12 mouse cellular contexts compared by ENCODE assay signal in genomic region chr7:29416906-29417305, GRCm38 (mm10).
DNase-seq lines count a peak whose midpoint lies in the region; ATAC-seq and TF ChIP-seq lines count a peak whose summit lies in the region.
"Had no signal": no experiment of that assay in that cellular context is flagged by ENCODE, and none has a peak within 500 bp of the region (broad histone marks: within the 10 kb centered on the region; RNA-seq: fewer than 3 reads in every experiment).

No protein-coding gene starts in this region.

- H3K4me2 ChIP-seq in intestine, embryonic 15.5 days (replicated peaks) = no peak overlapping the region
- H3K4me2 ChIP-seq in intestine, postnatal 0 days (replicated peaks; ENCODE audit: low read depth) = no peak overlapping the region
- H3K4me2 ChIP-seq: stomach, embryonic 15.5 days had no signal

- peak; percentile 31 for DNase-seq in ES-E14 (ENCODE audit: low read depth, low spot score)
- no peak for DNase-seq in limb, embryonic 10.5 days (ENCODE audit: low spot score)
- DNase-seq in right cerebral cortex, adult 2 months (ENCODE audit: low spot score in 2 of 2) = no peak
- DNase-seq in natural killer cell, adult 2 months (ENCODE audit: low spot score in 2 of 2) = no peak
- DNase-seq: adrenal gland, adult 2 months; cerebellum, adult 11 months; heart, postnatal 36 days; kidney, postnatal 14 days had no signal

- WGBS in intestine, embryonic 15.5 days = 49% methylated on average over 2 of the region's 2 CpGs
- WGBS in intestine, postnatal 0 days = 29% methylated on average over 2 of the region's 2 CpGs
- WGBS in limb, embryonic 10.5 days = 68% methylated on average over 2 of the region's 2 CpGs

- in situ Hi-C loops in ES-E14 (cut with MboI; ENCODE audit: low sequenced_read_pairs in 2 of 2, unreplicated experiment in 2 of 2) = no loop called here

- no peak overlapping the region for H3K9ac ChIP-seq in intestine, embryonic 15.5 days
- H3K9ac ChIP-seq in intestine, postnatal 0 days (ENCODE audit: low read depth, low read length) = no peak overlapping the region
- no peak overlapping the region for H3K9ac ChIP-seq in ES-E14 (ENCODE audit: insufficient read depth, low read depth, low read length, poor library complexity, severe bottlenecking)
- H3K9ac ChIP-seq: stomach, embryonic 15.5 days had no signal

- peaks cover 32% of the 10 kb centered on the region for H3K4me1 ChIP-seq in intestine, embryonic 15.5 days (replicated peaks)
- no peaks in the 10 kb centered on the region for H3K4me1 ChIP-seq in intestine, postnatal 0 days (replicated peaks; ENCODE audit: control insufficient read depth, insufficient read depth, low read length)
- peaks cover 19 to 44% of the 10 kb centered on the region in 2 experiments; a peak in 3 of 4 replicates for H3K4me1 ChIP-seq in ES-E14 (ENCODE audit: control insufficient read depth in 2 of 2, insufficient read depth in 2 of 2, low read length in 2 of 2, poor library complexity in 1 of 2)
- H3K4me1 ChIP-seq in limb, embryonic 10.5 days = peaks cover 61% of the 10 kb centered on the region

- no peaks in the 10 kb centered on the region for H3K27me3 ChIP-seq in intestine, embryonic 15.5 days (replicated peaks)
- H3K27me3 ChIP-seq in intestine, postnatal 0 days (replicated peaks; ENCODE audit: control insufficient read depth, insufficient read depth, low read length) = no peaks in the 10 kb centered on the region
- no peaks in the 10 kb centered on the region for H3K27me3 ChIP-seq in limb, embryonic 10.5 days (ENCODE audit: low read depth, poor library complexity, severe bottlenecking)
- H3K27me3 ChIP-seq: stomach, embryonic 15.5 days had no signal

- no peaks in the 10 kb centered on the region for H3K36me3 ChIP-seq in intestine, embryonic 15.5 days
- H3K36me3 ChIP-seq in intestine, postnatal 0 days (ENCODE audit: control insufficient read depth, insufficient read depth) = peaks cover 10% of the 10 kb centered on the region; the same call in 1 of the 2 replicates
- peaks cover 4% of the 10 kb centered on the region; the same call in 1 of the 2 replicates for H3K36me3 ChIP-seq in ES-E14 (ENCODE audit: control insufficient read depth, insufficient read depth, low read length, poor library complexity, severe bottlenecking)
- no peaks in the 10 kb centered on the region for H3K36me3 ChIP-seq in limb, embryonic 10.5 days
- H3K36me3 ChIP-seq: stomach, embryonic 15.5 days had no signal

- no peaks in the 10 kb centered on the region for H3K9me3 ChIP-seq in intestine, embryonic 15.5 days
- H3K9me3 ChIP-seq in intestine, postnatal 0 days (ENCODE audit: control insufficient read depth) = no peaks in the 10 kb centered on the region
- H3K9me3 ChIP-seq in ES-E14 (ENCODE audit: control insufficient read depth, insufficient read depth, low read depth, low read length) = no peaks in the 10 kb centered on the region
- no peaks in the 10 kb centered on the region for H3K9me3 ChIP-seq in limb, embryonic 10.5 days (replicated peaks)
- H3K9me3 ChIP-seq: stomach, embryonic 15.5 days had no signal

- no peak for TF ChIP-seq CTCF in intestine, postnatal 0 days (IDR thresholded peaks at IDR 0.05; ENCODE audit: low read depth)

- no peak overlapping the region for H3K4me3 ChIP-seq in intestine, embryonic 15.5 days (replicated peaks)
- no peak overlapping the region for H3K4me3 ChIP-seq in intestine, postnatal 0 days (ENCODE audit: low read depth, low read length)
- H3K4me3 ChIP-seq in ES-E14 (ENCODE audit: insufficient read depth in 1 of 2, low read depth in 1 of 2, low read length in 2 of 2, poor library complexity in 1 of 2, severe bottlenecking in 1 of 2) = no peak overlapping the region
- no peak overlapping the region for H3K4me3 ChIP-seq in limb, embryonic 10.5 days
- H3K4me3 ChIP-seq: stomach, embryonic 15.5 days had no signal

- H3K27ac ChIP-seq in intestine, embryonic 15.5 days = no peak overlapping the region
- no peak overlapping the region for H3K27ac ChIP-seq in intestine, postnatal 0 days (ENCODE audit: low read depth, low read length)
- peak overlapping the region; percentile 76; the same call in 1 of the 2 replicates for H3K27ac ChIP-seq in ES-E14 (ENCODE audit: insufficient read depth, low read depth, low read length, poor library complexity, severe bottlenecking)
- 0 out of 2 replicates have a peak overlapping the region, but pooled peaks have one; percentile 44 for H3K27ac ChIP-seq in limb, embryonic 10.5 days
- H3K27ac ChIP-seq: stomach, embryonic 15.5 days had no signal

- peak; percentile 49; the same call in 1 of the 2 replicates for ATAC-seq in intestine, embryonic 15.5 days
- no peak; the same call in 1 of the 2 replicates for ATAC-seq in intestine, postnatal 0 days
- ATAC-seq in megakaryocyte progenitor cell, adult 5-6 weeks (replicated peaks; ENCODE audit: poor library complexity) = 0 out of 2 replicates have a peak, but pooled peaks have one; percentile 18

TF ChIP-seq in ES-E14, 5 proteins besides CTCF, POLR2A, EP300 and RAD21:
- TF ChIP-seq ZC3H11A (IDR thresholded peaks at IDR 0.05; ENCODE audit: borderline replicate concordance, low read depth, low read length) (0 out of 2 replicates have a peak, but pooled peaks have one; percentile 7), MAFK (IDR thresholded peaks at IDR 0.05; ENCODE audit: insufficient read depth, low read depth, low read length) (no peak)

Comparison
In these comparisons a context has a peak if more than half of its experiments do, and no peak if none do; other contexts are left out.
1. H3K27ac ChIP-seq: peak in ES-E14 (single experiment) and limb, embryonic 10.5 days (single experiment); none in intestine, embryonic 15.5 days (single experiment) and intestine, postnatal 0 days (single experiment).